Mouse (Mus musculus) gastrocnemius, postnatal 14 days (tissue): ENCODE measurements around the gene Ets1. TPM values are rescaled to one million over a fixed set of nuclear protein-coding genes. Genes with fewer than 3 reads are reported as not detected.
A peak's percentile ranks its signal among the peaks of the same experiment; 100 is the strongest.

Experiments used
- DNase-seq: peaks from one replicate; pipeline ENCODE4 v3.0.0; 2021; ENCODE audit warnings: mixed read lengths
- intact Hi-C: fragments of 180-260 bp; cut with DNase I; formaldehyde crosslinking; loops from one replicate; pipeline ENCODE4 v1.15.1; 2025; ENCODE audit warnings: low total_unique reads
- total RNA-seq, 2 experiments: library from RNA; stranded (reverse); gene quantifications; 2 replicates each; pipeline ENCODE4 v1.2.3; 2021

The Ets1 gene
- total RNA-seq, 2 experiments from 2014 or later, result 33.0 to 35.7 TPM

- intact Hi-C loops, result no loop called here
- DNase-seq, result no peak
Measured at GRCm38 (mm10) chr9:32657124-32657523, 21.1 kb downstream of the Ets1 start.

- DNase-seq, result no peak
- intact Hi-C loops, result no loop called here
Measured at GRCm38 (mm10) chr9:32660406-32660960, 24.5 kb downstream of the Ets1 start.

GRCm38 (mm10) chr9:32661071-32661470 lies 25.1 kb downstream of the Ets1 start:
- no peak for DNase-seq
- intact Hi-C loops, result no loop called here

GRCm38 (mm10) chr9:32661561-32661960 lies 25.5 kb downstream of the Ets1 start:
- intact Hi-C loops, result no loop called here
- no peak for DNase-seq

- intact Hi-C loops, result no loop called here
- peak; percentile 60 for DNase-seq
Measured at GRCm38 (mm10) chr9:32666611-32667517, 30.8 kb downstream of the Ets1 start.

- intact Hi-C loops, result no loop called here
- no peak for DNase-seq
Measured at GRCm38 (mm10) chr9:32667518-32667908, 31.5 kb downstream of the Ets1 start.

GRCm38 (mm10) chr9:32668075-32668673 lies 32.2 kb downstream of the Ets1 start:
- DNase-seq, result no peak
- intact Hi-C loops, result no loop called here

- no peak for DNase-seq
- intact Hi-C loops, result no loop called here
Measured at GRCm38 (mm10) chr9:32669397-32669796, 33.4 kb downstream of the Ets1 start.

GRCm38 (mm10) chr9:32671970-32672859 lies 36.2 kb downstream of the Ets1 start:
- DNase-seq, result peak; percentile 81
- intact Hi-C loops, result no loop called here

- intact Hi-C loops, result no loop called here
- no peak for DNase-seq
Measured at GRCm38 (mm10) chr9:32673923-32674322, 37.9 kb downstream of the Ets1 start.

- intact Hi-C loops, result no loop called here
- DNase-seq, result peak; percentile 29
Measured at GRCm38 (mm10) chr9:32675671-32676409, 39.8 kb downstream of the Ets1 start.

- no peak for DNase-seq
- intact Hi-C loops, result no loop called here
Measured at GRCm38 (mm10) chr9:32676480-32676879, 40.5 kb downstream of the Ets1 start.

- DNase-seq, result no peak
- intact Hi-C loops, result no loop called here
Measured at GRCm38 (mm10) chr9:32677646-32678045, 41.6 kb downstream of the Ets1 start.

GRCm38 (mm10) chr9:32678120-32678757 lies 42.2 kb downstream of the Ets1 start:
- DNase-seq, result no peak
- intact Hi-C loops, result no loop called here

GRCm38 (mm10) chr9:32679531-32679930 lies 43.5 kb downstream of the Ets1 start:
- intact Hi-C loops, result no loop called here
- no peak for DNase-seq

GRCm38 (mm10) chr9:32680201-32680600 lies 44.2 kb downstream of the Ets1 start:
- intact Hi-C loops, result no loop called here
- DNase-seq, result no peak

- DNase-seq, result no peak
- intact Hi-C loops, result no loop called here
Measured at GRCm38 (mm10) chr9:32685793-32686558, 50.0 kb downstream of the Ets1 start.

- intact Hi-C loops, result no loop called here
- DNase-seq, result no peak
Measured at GRCm38 (mm10) chr9:32688351-32688750, 52.3 kb downstream of the Ets1 start.
